Mouse (Mus musculus): ENCODE results near the gene Akt1. TPM values are rescaled to one million over a fixed set of nuclear protein-coding genes. Genes with fewer than 3 reads are reported as not detected.

Akt1 gene
- total RNA-seq, 4 experiments from 2014 or later = 153 to 162 (median 161) TPM

- no peak for DNase-seq (ENCODE audit: low spot score in 2 of 2)
Observed at GRCm38 (mm10) chr12:112663716-112664115, 11.0 kb downstream of the Akt1 start.

DNA sequence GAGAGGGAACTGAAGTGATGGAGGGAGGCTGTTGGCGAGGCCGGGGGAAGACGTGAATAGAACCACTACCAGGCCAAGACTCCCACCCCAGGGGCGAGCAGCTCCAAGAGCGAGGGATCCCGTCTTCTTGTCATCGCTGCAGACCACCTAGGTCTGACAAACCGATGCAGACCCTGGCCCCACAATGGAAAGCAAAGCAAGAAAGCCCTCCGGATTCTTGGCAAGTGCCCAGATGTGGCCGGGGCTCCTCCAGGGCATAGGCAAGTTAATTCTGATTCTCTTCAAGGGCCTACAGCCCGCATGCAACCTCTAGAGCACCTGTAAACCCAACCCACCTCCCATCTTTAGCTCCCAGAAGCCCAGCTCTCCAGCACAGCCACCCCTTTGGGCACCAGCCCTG lies 11.4 kb downstream of the Akt1 start:
- no peak for DNase-seq (ENCODE audit: low spot score in 2 of 2)

GRCm38 (mm10) chr12:112661851-112662250 lies 12.8 kb downstream of the Akt1 start:
- DNase-seq (ENCODE audit: low spot score in 2 of 2) = no peak

DNA sequence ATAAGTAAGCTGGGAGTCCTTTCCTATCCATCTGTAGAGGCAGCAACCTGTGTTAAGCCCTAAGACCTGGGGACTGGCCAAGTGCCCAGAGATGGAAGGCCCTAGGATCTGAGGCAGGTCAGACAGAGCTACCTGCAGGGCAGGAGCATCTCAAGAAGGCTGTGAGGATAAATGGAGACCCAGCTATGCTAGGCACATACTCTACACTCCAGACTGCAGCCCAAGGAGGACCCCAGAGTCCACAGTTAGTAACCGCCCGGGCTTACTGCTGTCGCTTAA lies 13.4 kb downstream of the Akt1 start:
- no peak for DNase-seq (ENCODE audit: low spot score in 2 of 2)

DNA sequence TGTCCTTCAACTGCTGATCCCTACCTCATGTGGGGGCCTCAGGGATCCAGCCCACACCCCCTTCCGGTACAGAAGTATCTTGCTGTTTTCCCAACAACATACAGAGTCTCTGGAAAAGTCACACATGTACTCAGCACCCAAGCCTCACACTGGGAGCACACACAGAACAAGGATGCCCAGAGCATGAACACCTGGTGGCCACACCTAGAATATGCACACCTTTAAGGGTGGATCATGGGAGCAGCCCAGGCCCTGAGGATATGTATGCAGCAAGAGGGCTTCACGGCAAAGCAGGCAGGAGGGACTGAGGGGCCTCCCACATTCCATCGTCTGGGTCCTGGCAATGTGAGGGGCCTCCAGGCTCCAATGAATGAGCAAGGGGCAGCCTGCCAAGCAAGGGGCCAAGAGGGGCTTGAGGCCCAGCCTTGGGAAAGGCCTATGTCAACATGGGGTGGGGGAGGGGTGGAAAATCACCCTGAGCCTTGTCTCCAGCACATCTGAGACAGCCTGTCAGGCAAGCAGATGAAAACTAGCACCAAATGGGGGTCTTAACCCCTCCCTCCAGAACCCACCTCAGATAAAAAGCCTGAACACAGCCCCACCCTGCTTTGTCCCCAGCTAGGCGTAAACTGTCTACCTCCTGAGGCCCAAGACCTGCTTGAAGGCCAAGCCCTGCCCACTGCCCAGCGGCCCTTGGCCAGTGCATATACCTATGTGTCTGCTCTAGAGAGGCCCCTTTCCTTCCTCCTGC lies 13.9 kb downstream of the Akt1 start:
- DNase-seq (ENCODE audit: low spot score in 2 of 2) = no peak

GRCm38 (mm10) chr12:112659109-112659508 lies 15.6 kb downstream of the Akt1 start:
- DNase-seq (ENCODE audit: low spot score in 2 of 2) = peak in 1 of 2 experiments; percentile 61

DNA sequence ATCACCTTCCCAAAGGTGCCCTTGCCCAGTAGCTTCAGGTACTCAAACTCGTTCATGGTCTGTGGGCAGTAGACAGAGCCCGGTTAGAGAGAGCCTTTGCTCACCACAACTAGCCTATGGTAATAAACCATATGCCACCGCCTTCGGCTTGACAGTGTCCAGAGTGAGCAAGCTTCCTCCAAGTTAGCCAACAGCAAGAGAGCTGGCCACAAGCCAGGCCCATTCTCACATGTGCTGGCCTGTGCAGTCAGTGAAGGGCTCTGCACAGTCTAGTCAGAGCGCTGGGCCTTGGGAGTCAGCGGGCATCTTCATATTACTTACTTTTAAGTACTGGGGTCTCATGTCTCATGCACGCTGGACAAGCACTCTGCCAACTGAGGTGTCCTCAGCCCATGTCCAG lies 16.1 kb downstream of the Akt1 start:
- no peak for DNase-seq (ENCODE audit: low spot score in 2 of 2)

GRCm38 (mm10) chr12:112654076-112654475 lies 20.6 kb downstream of the Akt1 start:
- DNase-seq (ENCODE audit: low spot score in 2 of 2) = no peak

DNA sequence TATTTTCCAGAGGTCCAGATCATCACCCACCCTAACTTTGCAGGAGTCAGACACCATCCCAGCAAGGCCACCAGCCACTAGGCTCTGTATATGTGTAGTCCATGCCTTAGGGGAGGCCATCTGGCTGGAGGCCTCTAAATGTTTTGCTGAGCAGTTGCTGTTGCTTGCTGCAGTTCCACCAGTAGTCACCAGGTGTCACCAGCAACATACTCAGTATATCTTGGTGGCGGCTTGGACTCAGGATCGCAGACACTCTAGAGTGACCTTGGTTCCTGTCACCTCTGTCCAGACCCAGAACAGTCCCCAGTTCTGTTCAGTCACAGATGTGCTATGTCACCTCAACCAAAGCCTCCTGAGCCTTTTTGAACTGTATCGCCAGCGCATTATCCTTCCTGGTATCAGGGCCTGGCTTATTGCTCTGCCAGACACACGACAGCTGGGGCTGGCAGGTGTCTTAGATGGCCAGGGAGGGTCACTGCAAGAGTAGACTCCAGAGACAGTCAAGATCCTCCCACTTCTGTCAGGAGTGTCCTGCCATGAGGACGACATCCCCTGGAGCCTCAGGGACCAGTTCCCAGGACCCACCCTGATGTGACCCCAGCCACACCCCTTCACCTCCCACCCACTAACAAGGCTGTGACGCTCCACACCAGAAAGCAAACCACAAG lies 21.4 kb downstream of the Akt1 start:
- DNase-seq (ENCODE audit: low spot score in 2 of 2) = peak; percentile 68 to 89

DNA sequence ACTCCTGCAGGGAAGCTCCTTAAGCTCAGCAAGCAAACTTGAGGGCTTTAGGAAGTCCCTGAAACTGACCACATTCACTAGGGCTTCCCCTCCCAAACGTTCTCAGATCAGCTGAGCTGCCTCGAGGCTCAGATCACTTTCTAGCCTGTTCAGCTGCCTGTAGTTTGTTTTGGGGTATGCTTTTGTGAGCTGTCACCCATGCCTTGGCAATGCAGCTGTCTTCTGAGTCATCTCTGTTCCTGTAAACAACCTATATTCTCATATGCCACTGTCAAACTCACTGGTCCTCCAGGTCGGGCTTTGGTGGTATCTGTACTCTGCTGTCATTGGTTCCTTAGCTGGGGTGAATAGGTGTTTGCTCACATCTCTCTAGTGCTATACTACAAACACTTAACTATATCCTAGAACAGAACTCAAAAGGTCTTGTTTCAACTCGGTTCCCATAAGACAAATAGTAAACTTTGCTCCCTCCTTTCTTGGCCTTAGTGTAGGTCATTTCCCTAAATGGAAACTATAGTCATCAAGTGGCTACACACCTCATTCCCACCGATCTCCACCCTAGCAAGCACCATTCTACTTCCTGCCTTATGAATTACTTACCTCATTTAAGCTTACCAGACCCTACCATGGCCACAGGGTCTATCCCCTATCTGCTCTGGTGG lies 22.8 kb downstream of the Akt1 start:
- DNase-seq (ENCODE audit: low spot score in 2 of 2) = no peak

DNA sequence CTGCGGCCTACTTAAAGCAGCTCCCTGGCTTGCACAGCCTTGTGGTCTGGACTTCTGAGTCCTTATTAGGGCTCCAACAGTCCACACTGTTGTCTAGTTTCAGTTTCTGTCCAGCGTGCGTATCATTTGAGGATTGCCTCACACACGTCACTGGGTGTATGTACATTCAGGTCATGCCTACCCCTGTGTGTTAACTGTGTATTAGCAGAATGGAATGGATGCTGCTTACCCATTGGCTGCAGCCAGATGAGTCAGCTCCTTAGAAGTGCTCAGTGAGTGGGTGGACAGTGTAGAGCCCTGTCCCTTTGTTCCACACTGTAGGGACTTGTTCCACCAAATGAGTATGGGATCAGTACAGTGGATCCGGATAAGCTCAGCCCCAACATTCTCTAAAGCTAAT lies 26.6 kb downstream of the Akt1 start:
- no peak for DNase-seq (ENCODE audit: low spot score in 2 of 2)

DNA sequence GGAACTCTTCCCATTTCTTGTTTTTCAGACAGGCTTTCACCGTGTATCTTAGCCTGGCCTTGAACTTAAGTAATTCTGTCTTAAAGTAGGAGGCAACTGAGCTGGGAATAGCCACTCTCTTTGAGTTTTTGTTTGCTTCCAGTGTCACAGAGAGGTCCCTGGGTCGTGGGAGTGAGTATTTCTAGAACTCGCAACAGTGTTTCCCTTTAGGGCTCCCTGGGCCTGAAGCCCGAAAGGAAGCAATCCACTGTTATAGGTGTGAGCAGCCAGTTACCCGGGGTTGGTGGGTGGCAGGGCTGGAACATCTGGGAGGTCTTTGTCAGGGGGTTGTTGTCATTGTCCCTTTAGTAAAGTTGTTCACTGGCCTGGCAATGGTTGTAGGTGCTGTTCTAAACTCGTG lies 28.5 kb downstream of the Akt1 start:
- DNase-seq (ENCODE audit: low spot score in 2 of 2) = no peak

GRCm38 (mm10) chr12:112644855-112645506 lies 29.7 kb downstream of the Akt1 start:
- peak in 1 of 2 experiments; percentile 43 for DNase-seq (ENCODE audit: low spot score in 2 of 2)

DNA sequence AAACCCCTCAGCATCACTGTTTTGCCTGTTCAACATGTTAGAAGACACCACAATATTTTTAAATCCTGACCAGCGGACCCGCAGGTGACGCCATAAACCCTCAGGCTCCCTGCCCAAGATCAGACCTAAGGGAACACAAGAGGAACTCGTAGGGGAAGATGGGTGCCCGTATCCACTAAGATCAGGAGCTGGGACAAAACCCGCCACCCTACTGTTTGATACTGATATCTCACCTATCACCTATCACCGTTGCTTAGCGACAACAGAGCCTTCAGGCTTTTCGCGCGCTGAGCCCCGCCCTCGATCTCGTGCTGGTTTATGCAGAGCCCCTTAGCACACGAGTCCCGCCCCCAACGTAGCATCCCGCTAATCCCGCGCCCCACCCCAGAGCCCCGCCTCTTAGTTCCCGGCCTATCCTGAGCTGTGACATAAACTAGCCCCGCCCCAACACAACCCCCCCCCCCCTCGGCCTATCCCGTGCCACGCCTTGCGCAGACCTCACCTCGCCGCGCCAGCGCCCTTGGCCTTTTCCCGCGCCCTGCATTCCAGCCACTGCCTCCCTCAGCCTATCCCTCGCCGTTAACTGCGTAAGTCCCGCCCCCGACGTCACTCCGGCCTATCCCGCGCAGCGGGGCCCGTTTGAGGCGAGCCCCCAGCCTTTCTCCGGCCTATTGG lies 30.4 kb downstream of the Akt1 start, which contains the start of gene Siva1:
Gene Siva1, plus strand, starts transcription at position 500 of the 675 bp plus-strand sequence.
- DNase-seq (ENCODE audit: low spot score in 2 of 2) = peak; percentile 96 to 97

- no peak for DNase-seq (ENCODE audit: low spot score in 2 of 2)
Observed at GRCm38 (mm10) chr12:112643126-112643525, 31.6 kb downstream of the Akt1 start.

DNA sequence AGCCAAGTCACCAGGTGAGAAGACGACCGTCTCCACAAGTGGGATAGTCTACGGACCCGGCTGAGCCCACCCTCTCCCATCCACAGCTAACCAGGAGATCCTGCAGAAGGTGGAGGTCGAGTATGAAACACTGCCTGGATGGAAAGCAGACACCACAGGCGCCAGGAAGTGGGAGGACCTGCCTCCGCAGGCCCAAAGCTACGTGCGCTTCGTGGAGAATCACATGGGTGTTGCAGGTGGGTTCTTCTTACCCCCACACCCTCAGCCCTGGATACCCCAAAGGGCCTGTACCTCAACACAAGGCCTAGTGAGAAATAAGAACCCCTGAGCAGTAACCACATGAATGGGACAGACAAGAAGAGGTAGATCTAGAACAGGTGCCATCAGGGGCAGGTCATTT lies 35.2 kb downstream of the Akt1 start:
- DNase-seq (ENCODE audit: low spot score in 2 of 2) = no peak

- no peak for DNase-seq (ENCODE audit: low spot score in 2 of 2)
Observed at GRCm38 (mm10) chr12:112633686-112634085, 41.0 kb downstream of the Akt1 start.

- no peak for DNase-seq (ENCODE audit: low spot score in 2 of 2)
Observed at GRCm38 (mm10) chr12:112632907-112633306, 41.8 kb downstream of the Akt1 start.

DNA sequence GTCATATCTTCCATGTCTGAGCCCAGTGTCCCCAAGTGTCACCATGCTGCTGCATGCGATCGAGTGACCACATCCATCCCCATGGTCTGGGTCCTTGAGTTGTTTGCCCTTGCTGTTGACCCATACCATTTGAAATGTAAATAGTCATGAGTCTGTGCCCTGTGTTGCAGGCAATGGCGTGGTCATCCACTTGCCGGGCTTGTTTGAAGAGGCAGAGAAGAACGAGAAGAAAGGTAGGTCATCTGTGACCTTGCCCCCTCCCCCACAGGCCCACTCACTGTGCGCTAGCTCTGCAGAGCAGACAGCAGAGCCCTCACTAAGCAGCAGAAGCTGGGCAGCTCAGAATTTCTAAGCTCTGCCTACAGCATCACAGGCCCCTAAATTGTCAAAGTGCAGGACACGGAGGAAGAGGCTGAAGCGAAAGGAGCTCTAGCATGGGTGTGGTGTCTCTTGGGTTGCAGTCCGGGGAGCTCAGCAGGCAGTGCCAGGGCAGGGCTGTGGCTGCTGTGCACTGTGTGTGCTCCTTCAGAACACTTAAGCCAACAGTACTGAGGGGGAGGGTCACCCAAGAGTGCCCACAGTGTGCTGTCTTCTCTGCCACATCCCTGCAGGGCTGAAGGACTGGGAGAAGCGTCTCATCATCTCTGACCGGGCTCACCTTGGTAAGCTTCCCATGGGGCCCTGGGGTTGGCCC lies 42.5 kb downstream of the Akt1 start:
- no peak for DNase-seq (ENCODE audit: low spot score in 2 of 2)

GRCm38 (mm10) chr12:112631472-112631871 lies 43.2 kb downstream of the Akt1 start:
- no peak for DNase-seq (ENCODE audit: low spot score in 2 of 2)

GRCm38 (mm10) chr12:112630796-112631195 lies 43.9 kb downstream of the Akt1 start:
- no peak for DNase-seq (ENCODE audit: low spot score in 2 of 2)
